Mouse (Mus musculus): Measurements from ENCODE around the gene Grk6.

- TF ChIP-seq POLR2A (IDR thresholded peaks at IDR 0.05; ENCODE audit: borderline replicate concordance, insufficient read depth, low read length) (no peak), CTCF (IDR thresholded peaks at IDR 0.05; ENCODE audit: borderline replicate concordance, insufficient read depth, low read depth, low read length) (no peak)
Observed at GRCm38 (mm10) chr13:55413333-55413732, 31.5 kb upstream of the Grk6 start.

Data from cerebellum, adult 2 months (tissue).